Mouse (Mus musculus) c-Kit-positive CD71-positive TER-119-negative erythroid progenitor cells, embryonic 14.5 days (primary cell): Measurements from ENCODE around the gene Hydin.
"Not testable (repeated sequence)": the region's sequence is repeated elsewhere in the genome, so short reads cannot be mapped to it uniquely, and the experiment has no call there.

ENCODE experiments used
- DNase-seq: peaks from one replicate; pipeline ENCODE4 v3.0.0-alpha.2; 2013; ENCODE audit warnings: low read depth

Hydin gene

GRCm38 (mm10) chr8:110266741-110267140, at the start of gene Hydin:
Hydin (plus strand) TSS chr8:110266977.
- DNase-seq = no peak

- DNase-seq = no peak
Observed at GRCm38 (mm10) chr8:110217198-110217597, 49.6 kb upstream of the Hydin start.

- peak; percentile 95 for DNase-seq
Observed at GRCm38 (mm10) chr8:110217681-110218131, 49.1 kb upstream of the Hydin start.

GRCm38 (mm10) chr8:110218511-110218910, 48.3 kb upstream of the Hydin start:
- no peak for DNase-seq

- DNase-seq = no peak
Observed at GRCm38 (mm10) chr8:110220936-110221335, 45.8 kb upstream of the Hydin start.

- no peak for DNase-seq
Observed at GRCm38 (mm10) chr8:110230803-110231202, 36.0 kb upstream of the Hydin start.

- DNase-seq = no peak
Observed at GRCm38 (mm10) chr8:110242278-110243177, 24.2 kb upstream of the Hydin start.

GRCm38 (mm10) chr8:110244566-110244965, 22.2 kb upstream of the Hydin start:
- DNase-seq = no peak

- DNase-seq = no peak
Observed at GRCm38 (mm10) chr8:110247238-110247637, 19.5 kb upstream of the Hydin start.

GRCm38 (mm10) chr8:110253986-110254385, 12.8 kb upstream of the Hydin start:
- no peak for DNase-seq

- no peak for DNase-seq
Observed at GRCm38 (mm10) chr8:110265796-110266305, 926 bp upstream of the Hydin start.

- no peak for DNase-seq
Observed at GRCm38 (mm10) chr8:110267268-110267667, 491 bp downstream of the Hydin start.

- DNase-seq = no peak
Observed at GRCm38 (mm10) chr8:110270659-110271058, 3.9 kb downstream of the Hydin start.

- DNase-seq = no peak
Observed at GRCm38 (mm10) chr8:110273394-110273793, 6.6 kb downstream of the Hydin start.

- DNase-seq = no peak
Observed at GRCm38 (mm10) chr8:110275465-110276258, 8.9 kb downstream of the Hydin start.

GRCm38 (mm10) chr8:110276259-110276560, 9.4 kb downstream of the Hydin start:
- DNase-seq = no peak

- peak; percentile 4 for DNase-seq
Observed at GRCm38 (mm10) chr8:110312715-110313114, 45.9 kb downstream of the Hydin start.

- no peak for DNase-seq
Observed at GRCm38 (mm10) chr8:110315826-110316225, 49.0 kb downstream of the Hydin start.

- DNase-seq = no peak
Observed at GRCm38 (mm10) chr8:110319586-110319985, 52.8 kb downstream of the Hydin start.

- DNase-seq = no peak
Observed at GRCm38 (mm10) chr8:110321446-110321845, 54.7 kb downstream of the Hydin start.

GRCm38 (mm10) chr8:110323981-110324574, 57.3 kb downstream of the Hydin start:
- no peak for DNase-seq

GRCm38 (mm10) chr8:110327120-110327519, 60.3 kb downstream of the Hydin start:
- DNase-seq = not testable (repeated sequence)
